Mouse (Mus musculus) T-helper 17 cell (primary cell): ENCODE measurements around the gene Ilk.

Experiments
- in situ Hi-C, 2 experiments: fragments of 300-600 bp; cut with MboI, MseI; formaldehyde crosslinking; loops; 1 replicate in 1 of 2; 2 replicates in 1 of 2; pipeline ENCODE4 v1.15.1; 2025; ENCODE audit warnings: high pct_unique_total_duplicates in 2 of 2

Gene Ilk

DNA sequence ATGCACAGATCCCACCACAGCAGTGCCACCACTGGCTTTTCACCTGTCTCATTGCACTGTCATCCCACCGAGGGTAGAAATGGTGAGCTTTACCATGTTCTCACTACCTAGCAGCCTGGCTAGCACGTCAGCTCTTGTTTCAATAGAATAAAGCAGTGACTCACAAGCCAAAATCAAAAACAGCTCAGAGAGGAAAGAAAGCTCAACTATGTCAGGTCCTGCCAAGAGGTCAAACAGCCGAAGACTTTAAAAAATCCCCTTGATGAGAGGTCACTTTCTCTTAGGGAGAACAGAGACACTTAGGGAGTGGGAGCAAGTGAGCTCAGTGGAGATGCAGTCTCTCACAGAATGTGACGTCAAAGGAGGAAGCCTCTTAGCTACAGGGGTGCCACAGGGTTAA lies 47.5 kb downstream of the Ilk start:
- in situ Hi-C loops = no loop called here

- in situ Hi-C loops = no loop called here
Measured at GRCm38 (mm10) chr7:105784556-105784955, 48.2 kb downstream of the Ilk start.

GRCm38 (mm10) chr7:105786506-105787284 lies 50.3 kb downstream of the Ilk start:
- in situ Hi-C loops = no loop called here

DNA sequence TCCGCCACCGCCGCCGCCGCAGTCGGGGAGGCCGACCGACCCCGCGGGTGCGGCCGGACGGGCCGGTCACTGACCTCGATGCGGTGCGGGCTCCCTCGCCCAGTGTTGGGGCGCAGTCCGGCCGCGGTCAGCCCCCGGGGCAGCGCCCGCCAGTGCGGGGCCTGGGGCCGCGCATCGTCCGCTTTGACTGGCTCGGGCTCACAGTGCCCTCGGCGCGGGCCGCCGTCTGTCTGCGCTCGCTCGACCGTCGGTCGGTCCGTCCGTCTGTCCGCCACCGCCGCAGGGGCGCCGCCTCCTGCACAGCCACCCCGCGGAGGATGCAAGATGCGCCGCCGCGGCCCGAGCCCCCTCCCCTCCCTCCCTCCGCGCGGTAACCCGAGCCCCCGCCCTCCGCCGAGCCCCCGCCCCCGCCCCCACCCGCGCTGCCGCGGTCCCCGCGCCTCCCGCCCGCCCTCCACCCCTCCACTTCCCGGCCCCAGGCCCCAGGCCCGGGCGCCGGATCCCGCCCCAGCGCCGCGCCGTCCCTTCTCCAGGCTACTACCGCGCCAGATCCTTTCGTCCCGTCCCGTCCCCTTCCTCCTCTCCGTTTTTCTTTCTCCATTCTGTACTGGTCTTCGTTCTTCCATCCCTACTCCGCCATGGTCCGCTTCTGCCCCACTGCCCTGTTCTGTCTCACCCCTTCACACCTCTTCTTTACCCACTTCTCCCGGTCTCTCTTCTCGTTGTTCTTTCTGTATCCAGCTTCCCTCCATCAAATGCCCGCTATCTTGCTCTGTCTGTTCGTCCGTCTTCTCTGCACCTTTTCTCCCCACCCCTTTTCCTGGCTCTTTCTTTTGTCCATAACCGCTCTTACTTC lies 51.1 kb downstream of the Ilk start, which contains the start of gene Dchs1:
Gene Dchs1, minus strand, starts transcription at position 370 of the 856 bp plus-strand sequence.
- in situ Hi-C loops = no loop called here

DNA sequence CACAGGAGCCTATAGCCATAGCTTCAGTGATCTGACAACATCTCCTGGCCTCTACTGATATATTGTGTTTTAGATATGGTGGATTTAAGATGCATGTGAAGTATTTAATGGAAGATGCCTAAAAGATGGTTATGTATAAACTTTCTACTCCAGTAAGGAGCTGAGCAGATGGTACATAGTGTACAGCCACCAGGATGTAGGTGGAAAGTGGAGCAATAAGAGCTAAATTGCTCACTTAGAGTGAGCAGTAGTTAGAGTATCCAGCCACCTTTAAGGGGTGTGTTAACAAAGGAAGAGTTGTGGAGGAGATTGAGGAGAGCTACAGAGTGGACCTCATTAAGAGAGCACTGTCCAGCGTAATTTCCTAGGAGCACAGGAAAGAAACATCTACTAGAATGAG lies 54.8 kb downstream of the Ilk start:
- in situ Hi-C loops = no loop called here
